Mouse (Mus musculus) inflammation-experienced regulatory T-cells, adult 6 months (primary cell): ENCODE measurements around the gene Msln. TPM values are rescaled to one million over a fixed set of nuclear protein-coding genes. Genes with fewer than 3 reads are reported as not detected.
"Not testable (repeated sequence)": the region's sequence is repeated elsewhere in the genome, so short reads cannot be mapped to it uniquely, and the experiment has no call there.

Experiments used
- ATAC-seq: one replicate; pipeline ENCODE4 v1.8.0; 2017
- polyA plus RNA-seq, 3 experiments: library from polyadenylated mRNA; unstranded; fragments of 100-300 nt; shearing (Covaris generic); gene quantifications; one replicate each; pipeline ENCODE4 v1.2.1; 2017

The Msln gene
- polyA plus RNA-seq, 3 experiments from 2014 or later = not detected

DNA sequence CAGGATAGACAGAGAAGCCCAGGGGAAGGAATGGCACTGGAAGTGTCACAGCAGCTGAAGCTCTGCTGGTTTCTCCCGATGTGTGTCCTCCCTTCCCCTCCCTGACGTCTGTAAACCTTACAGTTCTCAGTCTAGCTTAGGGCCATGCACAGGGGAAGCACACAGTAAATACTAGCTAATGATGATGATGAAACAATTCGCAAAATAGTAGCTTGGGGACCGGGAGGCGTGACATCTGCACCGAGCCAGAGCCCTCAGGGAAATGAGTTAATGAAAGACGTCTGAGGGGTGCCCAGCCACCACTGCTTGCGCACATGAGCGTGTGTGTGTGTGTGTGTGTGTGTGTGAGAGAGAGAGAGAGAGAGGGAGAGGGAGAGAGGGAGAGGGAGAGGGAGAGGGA is 15.2 kb upstream of the Msln start:
- no peak for ATAC-seq

DNA sequence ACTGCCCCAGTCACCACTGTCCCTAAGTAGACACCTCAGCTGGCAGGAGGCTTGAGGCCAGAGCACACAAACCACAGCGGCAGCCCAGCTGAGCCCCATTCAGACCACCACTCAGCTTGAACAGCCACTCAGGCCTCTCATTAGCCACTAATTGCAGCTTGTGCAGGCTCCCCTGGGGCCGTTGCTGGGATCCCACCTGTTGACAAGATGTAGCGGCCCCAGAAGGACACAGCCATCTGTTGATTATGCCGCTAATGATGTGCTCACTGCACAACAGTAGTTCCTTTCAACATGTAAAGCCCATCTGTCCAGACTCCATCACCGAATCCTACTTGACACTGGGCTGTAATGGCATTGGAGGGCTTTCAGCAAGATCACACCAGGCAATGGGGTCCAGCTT is 11.7 kb upstream of the Msln start:
- ATAC-seq = no peak

DNA sequence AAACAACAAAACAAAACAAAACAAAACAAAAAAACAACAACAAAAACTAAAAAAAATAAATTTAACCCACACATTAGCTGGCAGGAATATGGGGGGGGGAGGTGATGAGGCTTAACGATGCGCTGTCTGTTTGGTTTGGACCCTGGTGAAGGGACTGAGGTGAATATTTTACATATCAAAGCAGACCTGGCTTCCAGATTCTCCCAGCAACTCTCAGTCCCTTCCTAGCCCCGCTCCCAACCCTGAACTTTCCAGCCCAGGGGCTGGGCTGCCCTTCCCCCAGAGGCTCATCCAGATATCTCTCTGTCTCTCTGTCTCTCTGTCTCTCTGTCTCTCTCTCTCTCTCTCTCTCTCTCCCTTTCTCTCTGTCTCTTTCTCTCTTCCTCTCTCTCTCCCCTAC is 8.4 kb upstream of the Msln start:
- no peak for ATAC-seq

DNA sequence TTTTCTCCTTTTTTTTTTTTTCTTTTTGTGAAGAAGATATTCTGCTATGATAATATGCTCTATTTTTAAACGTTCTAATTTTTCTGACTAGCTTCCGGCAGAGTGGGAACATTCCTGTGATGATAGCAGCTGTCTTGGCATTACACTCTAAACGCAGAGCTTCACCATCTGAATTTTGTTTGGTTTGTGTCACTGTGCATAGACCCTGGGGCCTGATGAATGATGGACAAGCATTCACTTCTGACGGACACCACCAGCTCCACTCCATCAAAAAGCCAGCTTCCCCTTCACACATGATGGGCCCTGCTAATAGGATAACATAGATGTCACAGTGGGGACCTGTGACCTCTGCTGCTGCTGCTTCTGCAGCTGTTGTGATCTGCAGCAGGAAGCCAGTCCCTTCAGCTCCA is 7.4 kb upstream of the Msln start:
- no peak for ATAC-seq

DNA sequence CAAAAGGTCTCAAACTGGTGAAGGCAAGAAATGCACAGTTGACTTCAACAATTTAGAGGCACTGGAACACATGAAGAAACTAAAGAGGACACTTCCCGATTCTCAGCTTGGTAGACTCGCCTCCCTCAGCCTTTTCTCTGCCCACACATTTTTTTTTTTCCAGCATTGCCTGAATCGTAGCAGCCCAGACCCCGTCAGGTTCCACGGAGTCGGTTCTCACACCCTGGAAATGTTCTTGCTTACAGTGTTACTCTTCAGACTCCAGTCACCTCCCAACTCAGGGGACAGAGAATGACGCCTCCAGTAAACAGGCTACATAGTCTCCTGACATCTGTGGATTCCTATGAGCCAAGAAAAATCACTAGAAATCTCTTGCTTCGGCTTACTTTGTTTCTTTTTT is 6.0 kb upstream of the Msln start:
- no peak for ATAC-seq

DNA sequence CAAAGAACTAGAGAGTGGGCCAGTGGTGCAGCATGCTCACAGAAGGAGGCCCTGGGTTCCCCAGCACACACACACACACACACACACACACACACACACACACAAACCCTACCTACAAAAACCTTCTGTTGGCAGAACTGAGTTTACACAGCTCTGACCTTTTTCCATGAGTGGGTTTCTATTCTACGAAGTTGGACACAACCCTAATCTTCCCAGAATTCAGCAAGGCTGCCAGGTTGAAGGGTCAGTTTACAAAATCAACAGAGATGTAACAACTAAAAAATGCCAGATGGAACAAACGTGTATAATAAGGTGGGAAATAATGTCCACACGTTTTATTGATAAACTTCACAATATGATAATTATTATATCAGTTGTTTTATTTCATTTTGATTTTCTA is 3.5 kb upstream of the Msln start:
- no peak for ATAC-seq

DNA sequence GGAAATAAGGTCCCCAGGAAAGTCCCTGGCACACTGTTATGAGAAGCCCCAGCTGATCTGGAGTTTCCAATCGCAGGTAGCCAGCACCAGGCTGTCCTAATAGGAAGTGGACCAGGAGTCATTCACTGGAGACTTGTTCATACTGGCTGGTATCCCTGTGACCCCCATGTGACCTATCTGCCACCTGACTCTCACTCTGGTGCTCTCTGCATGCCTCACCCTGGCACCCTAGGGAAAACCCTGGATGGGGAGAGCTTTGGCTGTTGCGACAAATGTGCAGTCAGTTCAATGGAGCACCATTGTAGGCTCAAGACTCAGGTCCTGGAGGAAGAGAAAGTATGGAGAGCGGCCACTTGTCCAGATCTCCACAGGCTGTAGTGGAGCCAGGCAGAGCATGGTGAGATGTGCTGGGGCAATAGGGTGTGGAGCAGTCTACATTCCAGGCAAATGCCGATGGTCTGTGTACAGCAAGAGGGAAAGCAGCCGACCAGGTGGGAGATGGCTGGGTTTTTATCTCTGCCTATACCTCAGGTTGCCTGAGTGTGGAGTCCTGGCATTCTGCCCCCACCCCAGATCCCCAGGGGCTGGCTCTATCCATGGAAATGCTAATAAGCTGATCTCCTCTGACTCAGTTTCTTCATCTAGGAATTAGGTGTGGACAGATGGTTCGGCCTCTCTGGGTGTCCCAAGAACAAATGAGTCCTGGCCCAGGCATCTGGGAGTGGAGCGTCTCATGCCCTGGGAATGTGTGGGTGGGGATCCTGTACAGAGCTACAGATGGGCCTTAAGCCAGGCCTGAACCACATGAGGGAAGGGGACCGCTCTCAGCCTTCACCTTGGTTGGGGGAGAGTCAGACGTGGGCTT is 2.4 kb upstream of the Msln start:
- ATAC-seq = no peak

DNA sequence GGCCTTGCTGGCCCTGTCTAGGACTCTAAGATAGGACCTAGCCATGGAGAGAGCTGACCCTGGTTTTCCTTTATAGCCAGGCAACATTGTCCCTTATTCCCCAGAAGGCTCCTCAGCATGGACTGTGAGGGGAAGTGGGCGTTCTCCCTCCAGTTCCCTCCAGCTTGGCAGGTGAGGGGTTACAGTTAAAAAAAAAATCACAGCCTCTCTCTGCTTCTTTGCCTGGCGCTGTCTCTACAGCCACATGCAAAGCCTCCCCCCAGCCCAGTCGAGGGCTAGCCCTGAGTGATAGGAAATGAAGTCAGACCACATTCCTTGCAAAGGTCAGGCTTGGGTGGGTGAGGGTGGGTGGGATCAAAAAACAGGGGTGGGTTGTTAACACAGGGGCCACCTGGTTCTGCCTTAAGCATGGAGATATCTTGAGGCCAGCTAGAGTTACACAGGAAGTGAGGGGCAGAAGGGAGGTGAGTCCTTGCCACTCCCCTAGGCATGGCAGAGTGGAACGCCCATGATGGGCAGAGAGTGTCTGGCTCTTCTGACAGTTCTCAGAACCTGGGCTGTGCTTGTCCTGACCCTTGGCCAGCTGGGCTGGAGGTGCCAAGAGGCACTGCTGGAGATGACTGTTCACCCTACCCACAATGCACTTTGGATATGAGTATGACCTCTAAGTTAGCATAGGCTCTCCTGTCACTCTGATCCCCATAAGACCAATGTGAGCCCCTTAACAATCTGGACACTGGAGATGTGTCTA is 1.6 kb upstream of the Msln start:
- ATAC-seq = no peak

DNA sequence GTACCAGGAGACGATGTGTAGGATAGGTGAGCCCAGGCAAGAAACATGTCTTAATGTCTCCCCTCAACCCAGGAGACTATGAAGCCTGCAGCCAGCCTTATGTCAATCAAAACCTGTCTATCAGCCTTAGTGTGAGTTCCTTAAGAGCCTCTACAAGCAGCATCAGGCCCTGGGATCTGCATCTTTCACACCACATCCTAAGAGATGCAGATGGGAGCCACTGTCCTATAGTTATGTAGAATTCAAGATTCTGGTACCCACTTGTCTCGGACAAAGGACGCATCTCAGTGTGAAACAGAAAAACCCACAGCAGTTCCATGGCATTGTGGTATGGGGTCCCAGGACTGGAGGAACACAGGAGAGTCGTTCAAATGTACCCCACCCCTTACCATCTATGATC is 908 bp upstream of the Msln start:
- no peak for ATAC-seq

DNA sequence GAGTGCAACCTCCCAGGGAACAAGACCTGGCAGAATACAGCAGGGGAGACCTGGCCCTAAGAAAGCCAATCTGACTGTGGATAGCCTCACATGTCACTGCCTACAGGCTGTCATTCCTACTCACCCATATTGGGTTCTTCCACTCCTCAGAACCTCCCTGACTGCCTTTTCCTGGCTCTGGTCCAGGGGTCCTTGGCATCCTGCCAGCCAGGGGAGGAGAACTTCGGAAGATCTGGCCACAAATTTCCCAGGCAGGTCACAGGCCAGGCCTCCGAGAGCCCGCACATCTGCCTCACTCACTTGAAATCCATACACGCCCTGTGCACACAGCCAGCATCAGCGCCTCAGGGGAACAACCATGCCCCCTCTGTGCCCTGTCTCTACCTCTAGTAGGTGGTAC is 2.7 kb downstream of the Msln start:
- no peak for ATAC-seq

DNA sequence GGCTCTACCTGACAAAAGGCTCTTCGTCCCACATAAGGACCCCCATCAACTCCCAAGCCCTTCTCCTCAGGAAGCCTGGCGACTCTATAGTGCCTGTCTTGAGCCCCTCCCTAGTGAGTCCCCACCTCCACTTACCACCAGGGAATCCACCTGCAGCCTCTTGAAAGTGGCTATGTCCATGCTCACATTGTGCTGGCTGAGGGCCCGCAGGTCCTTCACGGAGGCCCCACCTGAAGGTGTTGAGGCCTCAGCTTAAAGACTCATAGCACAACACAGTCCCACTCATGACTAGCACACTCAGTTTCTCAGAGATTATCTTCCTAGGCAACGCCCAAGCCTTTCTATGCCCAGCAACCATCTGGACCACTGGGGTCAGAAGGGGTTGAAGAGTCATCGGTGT is 4.9 kb downstream of the Msln start:
- no peak for ATAC-seq

DNA sequence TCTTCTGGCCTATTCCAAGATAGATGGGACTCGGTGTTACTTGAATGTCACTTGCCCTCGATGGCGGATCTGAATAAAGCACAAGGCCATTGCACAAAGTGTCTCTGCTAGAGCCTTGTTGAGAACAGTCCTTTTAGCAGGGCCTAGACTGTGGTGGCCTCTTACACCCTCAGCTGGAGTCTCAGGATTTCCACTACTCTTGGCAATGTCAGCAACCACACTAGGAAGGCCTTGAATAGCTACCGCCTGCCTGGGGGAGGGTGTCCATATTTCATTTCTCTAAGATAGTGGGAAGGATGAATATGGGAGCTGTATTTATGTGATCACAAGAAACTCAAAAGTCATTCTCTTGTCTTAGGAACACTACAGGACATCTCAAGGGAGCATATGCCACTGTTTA is 5.9 kb downstream of the Msln start:
- no peak for ATAC-seq

DNA sequence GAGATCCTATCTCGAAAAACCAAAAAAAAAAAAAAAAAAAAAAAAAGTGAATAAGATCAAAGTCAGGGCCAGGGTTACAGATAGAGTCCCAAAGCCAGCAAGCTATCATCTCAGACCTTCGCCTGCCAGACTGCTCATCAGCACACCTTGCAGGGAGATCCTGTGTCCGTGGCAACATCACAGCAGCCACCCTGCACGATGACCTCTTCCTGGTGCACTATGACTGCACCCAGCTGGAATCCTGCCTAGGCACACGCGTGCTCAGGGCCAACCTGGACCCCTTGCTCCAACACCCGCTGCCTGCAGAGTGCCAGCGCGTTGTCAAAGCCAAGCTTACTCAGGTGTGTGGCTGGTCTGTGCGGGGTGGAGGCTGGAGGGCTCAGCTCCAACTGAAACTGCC is 9.9 kb downstream of the Msln start:
- no peak for ATAC-seq

DNA sequence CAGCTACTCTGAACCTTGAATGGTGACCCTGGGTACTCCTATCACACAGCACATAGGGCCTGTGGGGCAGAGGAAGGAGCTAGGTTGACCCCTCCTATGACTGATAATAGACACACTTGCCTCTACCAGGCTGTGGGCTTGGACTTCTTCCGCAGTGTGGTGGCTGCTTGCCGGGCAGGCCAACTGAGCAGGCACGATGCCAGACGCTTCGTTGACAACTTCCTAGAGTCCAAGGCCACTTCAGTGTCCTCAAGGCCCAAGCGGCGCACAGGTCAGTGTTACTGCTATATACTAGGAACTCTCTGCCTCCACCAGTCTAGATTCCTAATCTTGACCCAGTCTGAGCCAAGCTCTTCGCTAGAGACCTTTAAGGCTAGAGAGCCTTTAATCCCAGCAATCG is 10.3 kb downstream of the Msln start:
- no peak for ATAC-seq

DNA sequence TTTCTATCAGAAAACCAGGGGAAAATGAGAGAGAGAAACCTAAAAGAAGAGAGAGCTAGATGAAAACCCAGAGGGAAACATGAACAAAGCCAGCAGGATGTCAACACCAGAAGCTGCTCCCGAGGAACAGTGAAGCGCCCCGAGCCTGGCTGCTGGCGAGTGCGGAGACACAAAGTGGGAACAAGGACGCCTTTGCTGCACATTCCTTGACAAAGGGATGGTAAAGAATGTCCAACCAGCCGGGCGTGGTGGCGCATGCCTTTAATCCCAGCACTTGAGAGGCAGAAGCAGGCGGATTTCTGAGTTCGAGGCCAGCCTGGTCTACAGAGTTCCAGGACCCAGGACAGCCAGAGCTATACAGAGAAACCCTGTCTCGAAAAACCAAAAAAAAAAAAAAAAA is 12.7 kb downstream of the Msln start:
- not testable (repeated sequence) for ATAC-seq

DNA sequence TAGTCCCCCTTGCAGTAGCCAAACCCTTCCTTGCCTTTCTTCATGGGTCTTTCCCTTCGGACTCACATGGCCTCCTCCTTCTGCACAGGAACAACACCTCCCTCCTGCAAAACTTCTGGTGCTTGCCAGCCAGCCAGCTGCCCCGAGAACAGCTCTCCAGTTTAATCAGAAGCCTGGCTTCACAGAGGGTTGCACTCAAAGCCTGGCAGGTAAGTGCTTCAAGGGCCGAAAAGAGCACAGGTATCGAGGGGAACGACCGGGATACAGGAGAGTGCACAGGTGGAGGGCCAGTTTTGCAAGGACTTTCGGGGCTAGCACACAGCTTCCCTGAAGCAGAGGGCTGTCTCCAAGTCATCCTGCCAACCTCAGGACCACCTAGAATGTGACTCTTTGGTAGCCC is 15.3 kb downstream of the Msln start:
- ATAC-seq = no peak

DNA sequence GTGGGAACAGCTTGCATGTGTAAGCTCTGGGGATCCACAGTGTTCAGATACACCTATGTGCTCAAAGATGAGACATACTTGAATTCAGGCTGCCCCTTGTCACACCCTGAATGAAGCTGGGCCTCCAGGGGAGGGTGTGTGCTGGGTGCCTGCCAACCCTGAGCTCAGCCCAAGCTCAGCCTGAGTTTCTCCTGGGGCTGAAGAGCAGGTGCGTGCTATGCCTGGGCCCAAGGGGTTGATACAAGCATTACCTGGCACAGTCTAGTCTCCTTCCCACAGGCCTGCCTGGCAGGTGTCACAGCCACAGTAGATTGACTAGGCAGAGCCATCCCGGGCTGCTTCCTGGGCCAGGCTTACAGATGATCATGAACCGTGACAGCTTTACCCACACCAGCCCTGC is 18.4 kb downstream of the Msln start, which contains the start of gene Mslnl:
TSS of gene Mslnl (plus strand) at position 298 of the 400 bp plus-strand sequence.
- ATAC-seq = no peak

DNA sequence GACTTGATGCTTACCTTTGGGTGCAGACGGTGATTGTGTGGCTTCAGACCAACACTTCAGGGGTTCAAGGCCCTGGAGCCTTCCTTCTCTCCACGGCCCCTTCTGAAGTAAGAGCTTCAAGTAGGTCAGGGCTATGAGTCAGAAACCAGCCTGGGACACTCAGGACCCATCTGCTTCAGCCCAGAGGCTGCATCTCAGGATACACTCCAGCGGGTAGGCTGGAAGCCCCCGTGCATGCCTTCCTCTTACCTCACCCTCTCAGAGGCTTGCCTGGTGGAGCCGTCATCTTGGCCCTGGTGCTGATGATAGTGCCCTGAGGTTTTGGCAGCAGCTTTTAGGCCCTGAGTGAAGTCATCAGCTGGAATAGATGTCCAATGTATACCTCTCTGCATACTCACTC is 18.9 kb downstream of the Msln start:
- ATAC-seq = no peak

DNA sequence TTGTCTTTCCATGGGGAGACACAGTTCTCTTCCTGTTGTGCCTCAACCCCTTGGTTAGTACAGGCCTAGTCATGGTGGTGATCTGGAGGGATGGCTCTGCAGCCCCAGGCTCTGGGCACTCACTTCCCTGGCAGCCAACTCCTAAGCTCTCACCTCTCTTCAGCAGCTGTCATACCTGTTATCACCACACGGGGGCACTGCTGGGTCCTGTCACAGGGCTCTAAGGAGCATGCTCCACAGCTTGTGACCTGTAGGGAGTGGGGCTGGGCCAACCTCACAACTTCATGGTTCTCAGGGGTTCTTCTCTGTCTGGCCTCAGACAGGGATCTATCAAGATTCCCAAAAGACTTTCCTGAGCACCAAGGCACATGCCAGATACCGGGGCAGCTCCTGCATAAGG is 22.1 kb downstream of the Msln start:
- ATAC-seq = no peak

DNA sequence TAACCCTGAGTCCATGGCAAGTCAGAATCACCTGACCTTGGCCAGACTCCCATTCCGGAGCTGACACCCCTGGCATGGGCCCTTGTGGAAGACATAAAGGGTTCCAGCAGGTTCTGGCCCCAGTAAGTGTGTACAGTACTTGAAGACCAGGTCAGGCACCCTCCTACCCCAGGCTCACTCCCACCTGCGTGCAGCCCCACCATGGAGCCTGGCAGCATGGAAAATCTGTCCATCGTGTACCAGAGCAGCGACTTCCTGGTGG is 26.2 kb downstream of the Msln start:
- ATAC-seq = no peak

DNA sequence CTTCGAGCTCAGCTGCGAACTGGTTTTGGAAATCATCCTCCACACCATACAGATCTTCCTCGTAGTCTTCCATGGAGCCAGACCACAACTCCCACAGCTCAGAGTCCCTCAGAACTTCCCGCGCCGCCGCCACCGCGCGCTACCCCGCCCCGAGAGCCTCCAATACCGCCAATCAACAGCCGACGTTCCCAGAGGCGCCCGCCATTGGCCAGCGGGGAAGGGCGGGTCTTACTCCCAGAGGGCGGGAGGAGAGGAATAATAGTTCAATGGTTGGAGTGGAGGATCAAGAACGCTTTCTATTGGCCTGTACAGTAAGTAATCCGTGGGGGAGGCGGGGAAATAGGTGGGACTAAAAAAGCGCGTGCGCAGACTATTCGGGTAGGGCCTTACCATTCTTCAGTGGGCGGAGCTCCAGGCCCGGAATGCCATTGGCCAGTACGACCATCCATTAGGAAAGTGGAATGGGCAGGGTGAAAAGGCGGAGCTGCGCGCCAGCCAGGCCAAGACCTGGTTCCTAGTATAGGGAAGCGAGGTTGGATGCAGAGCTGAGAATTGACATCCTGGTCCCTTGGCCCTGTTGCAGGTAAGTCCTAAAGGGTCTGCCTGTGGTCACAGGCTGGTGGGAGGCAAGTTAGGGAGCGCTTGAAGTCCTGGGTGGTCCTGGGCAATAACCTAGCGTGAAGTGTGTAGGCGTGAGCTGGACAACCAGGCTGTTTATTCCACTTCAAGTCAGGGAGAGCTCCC is 26.7 kb downstream of the Msln start, which contains the start of the genes Chtf18 and Rpusd1:
TSS of gene Chtf18 (minus strand) at position 155 of the 744 bp plus-strand sequence.
TSS of gene Rpusd1 (plus strand) at position 406 of the 744 bp plus-strand sequence.
- peak; percentile 97 for ATAC-seq

DNA sequence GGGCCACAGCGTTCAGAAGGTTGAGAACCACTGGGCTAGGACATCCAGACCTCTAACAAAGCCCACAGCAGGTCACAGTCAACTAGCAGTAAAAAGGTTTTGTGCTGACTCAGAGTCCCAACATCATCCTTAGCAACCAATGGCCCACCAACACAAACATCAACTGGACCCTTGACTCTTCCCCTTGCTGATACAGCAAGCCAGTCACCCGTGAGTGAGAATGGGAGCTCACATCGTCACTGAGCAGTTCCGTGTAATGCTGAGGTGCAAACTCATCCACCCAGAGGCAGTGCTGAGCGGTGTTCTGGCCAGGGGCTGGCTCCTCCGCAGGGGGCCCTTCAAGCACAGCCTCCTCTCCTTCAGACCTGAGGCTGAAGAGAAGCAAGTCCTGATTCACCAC is 28.9 kb downstream of the Msln start:
- ATAC-seq = no peak

DNA sequence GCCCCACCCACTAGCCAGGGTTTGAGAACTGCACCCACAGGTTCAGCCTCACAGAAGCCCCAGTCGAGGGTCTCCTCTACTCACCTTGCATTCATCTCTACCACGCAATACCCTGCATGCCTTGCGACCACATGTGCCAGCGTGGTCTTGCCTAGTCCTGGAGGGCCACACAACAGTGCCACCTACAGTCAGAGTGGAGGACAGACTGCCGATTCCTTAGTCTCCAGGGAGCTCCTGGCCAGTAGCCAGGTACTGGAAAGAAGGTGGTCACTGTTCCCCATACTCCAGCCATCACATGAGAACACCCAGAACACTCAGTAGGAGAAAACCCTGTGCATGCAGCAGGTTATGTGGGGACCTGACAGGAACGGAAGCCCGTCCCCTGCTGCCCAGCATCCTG is 30.3 kb downstream of the Msln start:
- no peak for ATAC-seq

DNA sequence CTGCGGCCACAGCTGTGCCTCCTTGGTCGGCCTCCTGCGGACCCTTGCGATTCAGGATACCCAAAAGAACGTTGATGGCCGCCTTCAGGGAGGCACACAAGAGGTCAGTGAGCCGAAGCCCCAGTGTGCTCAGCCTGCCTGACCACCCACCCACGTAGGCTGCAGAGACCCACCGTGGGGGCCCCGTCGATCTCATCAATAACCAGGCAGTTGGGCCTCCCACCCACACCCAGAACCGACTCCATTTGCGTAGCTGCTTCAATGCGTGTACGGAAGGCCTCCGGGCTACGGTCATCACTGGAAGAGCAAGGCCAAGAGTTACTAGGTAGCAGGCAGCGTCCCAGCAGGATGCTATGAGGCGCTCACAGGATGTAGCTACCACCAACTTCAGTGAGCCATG is 30.7 kb downstream of the Msln start:
- no peak for ATAC-seq
